Mouse (Mus musculus): ENCODE measurements around the gene Ccdc113. TPM values are rescaled to one million over a fixed set of nuclear protein-coding genes. Genes with fewer than 3 reads are reported as not detected.

Ccdc113 gene
- polyA plus RNA-seq, 1 experiment from 2014 or later = 1.0 TPM

- H3K36me3 ChIP-seq (ENCODE audit: control insufficient read depth, insufficient read depth, low read length) = no peaks in the 10 kb centered on the region
- no peak overlapping the region for H3K4me3 ChIP-seq (ENCODE audit: low read length)
- no peak overlapping the region for H3K9ac ChIP-seq (ENCODE audit: low read depth, low read length)
- H3K27ac ChIP-seq (ENCODE audit: low read depth, low read length) = no peak overlapping the region
- H3K27me3 ChIP-seq (ENCODE audit: control insufficient read depth, insufficient read depth, low read length) = no peaks in the 10 kb centered on the region
- no peaks in the 10 kb centered on the region for H3K4me1 ChIP-seq (ENCODE audit: control insufficient read depth, insufficient read depth, low read length)
- 70% methylated on average over 4 of the region's 4 CpGs for WGBS
- H3K9me3 ChIP-seq (ENCODE audit: control insufficient read depth, low read length) = no peaks in the 10 kb centered on the region
- peak; percentile 64; the same call in 1 of the 2 replicates for ATAC-seq (ENCODE audit: low FRiP score, low TSS enrichment)
- no peak overlapping the region for H3K4me2 ChIP-seq (replicated peaks; ENCODE audit: low read depth, low read length)
Measured at GRCm38 (mm10) chr8:95499266-95500064, 34.4 kb upstream of the Ccdc113 start.

- WGBS = 95% methylated on average over 5 of the region's 5 CpGs
Measured at GRCm38 (mm10) chr8:95500436-95500835, 33.4 kb upstream of the Ccdc113 start.

GRCm38 (mm10) chr8:95502431-95502830 lies 31.5 kb upstream of the Ccdc113 start:
- WGBS = 83% methylated on average over 7 of the region's 7 CpGs
- ATAC-seq (ENCODE audit: low FRiP score, low TSS enrichment) = no peak
- Histone ChIP-seq H3K27me3 (ENCODE audit: control insufficient read depth, insufficient read depth, low read length) (no peaks in the 10 kb centered on the region), H3K36me3 (ENCODE audit: control insufficient read depth, insufficient read depth, low read length) (no peaks in the 10 kb centered on the region), H3K4me1 (ENCODE audit: control insufficient read depth, insufficient read depth, low read length) (no peaks in the 10 kb centered on the region), H3K27ac (ENCODE audit: low read depth, low read length) (no peak overlapping the region), H3K9me3 (ENCODE audit: control insufficient read depth, low read length) (no peaks in the 10 kb centered on the region; the same call in 1 of the 2 replicates), H3K4me2 (replicated peaks; ENCODE audit: low read depth, low read length) (no peak overlapping the region), H3K4me3 (ENCODE audit: low read length) (no peak overlapping the region), H3K9ac (ENCODE audit: low read depth, low read length) (no peak overlapping the region)

More at GRCm38 (mm10) chr8:95500436-95500835, 33.4 kb upstream of the Ccdc113 start:
- Histone ChIP-seq H3K4me2 (replicated peaks; ENCODE audit: low read depth, low read length) (no peak overlapping the region), H3K27ac (ENCODE audit: low read depth, low read length) (no peak overlapping the region), H3K4me1 (ENCODE audit: control insufficient read depth, insufficient read depth, low read length) (no peaks in the 10 kb centered on the region), H3K4me3 (ENCODE audit: low read length) (no peak overlapping the region), H3K27me3 (ENCODE audit: control insufficient read depth, insufficient read depth, low read length) (no peaks in the 10 kb centered on the region), H3K36me3 (ENCODE audit: control insufficient read depth, insufficient read depth, low read length) (no peaks in the 10 kb centered on the region), H3K9me3 (ENCODE audit: control insufficient read depth, low read length) (no peaks in the 10 kb centered on the region), H3K9ac (ENCODE audit: low read depth, low read length) (no peak overlapping the region)
- no peak for ATAC-seq (ENCODE audit: low FRiP score, low TSS enrichment)

GRCm38 (mm10) chr8:95504835-95505234 lies 29.1 kb upstream of the Ccdc113 start:
- H3K4me3 ChIP-seq (ENCODE audit: low read length) = no peak overlapping the region
- H3K9ac ChIP-seq (ENCODE audit: low read depth, low read length) = no peak overlapping the region
- no peaks in the 10 kb centered on the region; the same call in 1 of the 2 replicates for H3K9me3 ChIP-seq (ENCODE audit: control insufficient read depth, low read length)
- no peaks in the 10 kb centered on the region for H3K27me3 ChIP-seq (ENCODE audit: control insufficient read depth, insufficient read depth, low read length)
- H3K4me2 ChIP-seq (replicated peaks; ENCODE audit: low read depth, low read length) = no peak overlapping the region
- no peak for ATAC-seq (ENCODE audit: low FRiP score, low TSS enrichment)
- no peaks in the 10 kb centered on the region for H3K36me3 ChIP-seq (ENCODE audit: control insufficient read depth, insufficient read depth, low read length)
- H3K27ac ChIP-seq (ENCODE audit: low read depth, low read length) = no peak overlapping the region
- 74% methylated on average over 5 of the region's 5 CpGs for WGBS
- H3K4me1 ChIP-seq (ENCODE audit: control insufficient read depth, insufficient read depth, low read length) = no peaks in the 10 kb centered on the region

GRCm38 (mm10) chr8:95505606-95506005 lies 28.3 kb upstream of the Ccdc113 start:
- H3K4me3 ChIP-seq (ENCODE audit: low read length) = no peak overlapping the region
- ATAC-seq (ENCODE audit: low FRiP score, low TSS enrichment) = no peak
- no peak overlapping the region for H3K9ac ChIP-seq (ENCODE audit: low read depth, low read length)
- H3K27ac ChIP-seq (ENCODE audit: low read depth, low read length) = no peak overlapping the region
- H3K36me3 ChIP-seq (ENCODE audit: control insufficient read depth, insufficient read depth, low read length) = no peaks in the 10 kb centered on the region
- no peaks in the 10 kb centered on the region for H3K27me3 ChIP-seq (ENCODE audit: control insufficient read depth, insufficient read depth, low read length)
- no peaks in the 10 kb centered on the region; the same call in 1 of the 2 replicates for H3K9me3 ChIP-seq (ENCODE audit: control insufficient read depth, low read length)
- H3K4me2 ChIP-seq (replicated peaks; ENCODE audit: low read depth, low read length) = no peak overlapping the region
- no peaks in the 10 kb centered on the region for H3K4me1 ChIP-seq (ENCODE audit: control insufficient read depth, insufficient read depth, low read length)
- 83% methylated on average over 3 of the region's 3 CpGs for WGBS

GRCm38 (mm10) chr8:95506245-95506644 lies 27.6 kb upstream of the Ccdc113 start:
- Histone ChIP-seq H3K36me3 (ENCODE audit: control insufficient read depth, insufficient read depth, low read length) (no peaks in the 10 kb centered on the region), H3K27ac (ENCODE audit: low read depth, low read length) (no peak overlapping the region), H3K27me3 (ENCODE audit: control insufficient read depth, insufficient read depth, low read length) (no peaks in the 10 kb centered on the region), H3K9me3 (ENCODE audit: control insufficient read depth, low read length) (no peaks in the 10 kb centered on the region; the same call in 1 of the 2 replicates), H3K9ac (ENCODE audit: low read depth, low read length) (no peak overlapping the region), H3K4me1 (ENCODE audit: control insufficient read depth, insufficient read depth, low read length) (no peaks in the 10 kb centered on the region), H3K4me2 (replicated peaks; ENCODE audit: low read depth, low read length) (no peak overlapping the region), H3K4me3 (ENCODE audit: low read length) (no peak overlapping the region)
- WGBS = 76% methylated on average over 5 of the region's 5 CpGs
- ATAC-seq (ENCODE audit: low FRiP score, low TSS enrichment) = no peak

GRCm38 (mm10) chr8:95512257-95512656 lies 21.6 kb upstream of the Ccdc113 start:
- Histone ChIP-seq H3K36me3 (ENCODE audit: control insufficient read depth, insufficient read depth, low read length) (no peaks in the 10 kb centered on the region), H3K9me3 (ENCODE audit: control insufficient read depth, low read length) (no peaks in the 10 kb centered on the region), H3K4me1 (ENCODE audit: control insufficient read depth, insufficient read depth, low read length) (no peaks in the 10 kb centered on the region), H3K27me3 (ENCODE audit: control insufficient read depth, insufficient read depth, low read length) (no peaks in the 10 kb centered on the region), H3K27ac (ENCODE audit: low read depth, low read length) (no peak overlapping the region), H3K9ac (ENCODE audit: low read depth, low read length) (no peak overlapping the region), H3K4me2 (replicated peaks; ENCODE audit: low read depth, low read length) (no peak overlapping the region), H3K4me3 (ENCODE audit: low read length) (no peak overlapping the region)
- ATAC-seq (ENCODE audit: low FRiP score, low TSS enrichment) = no peak
- 76% methylated on average over 4 of the region's 4 CpGs for WGBS

- no peaks in the 10 kb centered on the region for H3K36me3 ChIP-seq (ENCODE audit: control insufficient read depth, insufficient read depth, low read length)
- 67% methylated on average over 4 of the region's 4 CpGs for WGBS
- H3K9ac ChIP-seq (ENCODE audit: low read depth, low read length) = no peak overlapping the region
- no peak overlapping the region for H3K27ac ChIP-seq (ENCODE audit: low read depth, low read length)
- ATAC-seq (ENCODE audit: low FRiP score, low TSS enrichment) = no peak
- H3K27me3 ChIP-seq (ENCODE audit: control insufficient read depth, insufficient read depth, low read length) = no peaks in the 10 kb centered on the region
- H3K9me3 ChIP-seq (ENCODE audit: control insufficient read depth, low read length) = no peaks in the 10 kb centered on the region
- H3K4me3 ChIP-seq (ENCODE audit: low read length) = no peak overlapping the region
- no peak overlapping the region for H3K4me2 ChIP-seq (replicated peaks; ENCODE audit: low read depth, low read length)
- no peaks in the 10 kb centered on the region for H3K4me1 ChIP-seq (ENCODE audit: control insufficient read depth, insufficient read depth, low read length)
Measured at GRCm38 (mm10) chr8:95513219-95513618, 20.7 kb upstream of the Ccdc113 start.

- H3K9ac ChIP-seq (ENCODE audit: low read depth, low read length) = no peak overlapping the region
- no peaks in the 10 kb centered on the region for H3K27me3 ChIP-seq (ENCODE audit: control insufficient read depth, insufficient read depth, low read length)
- WGBS = 92% methylated on average over 6 of the region's 6 CpGs
- H3K9me3 ChIP-seq (ENCODE audit: control insufficient read depth, low read length) = no peaks in the 10 kb centered on the region
- no peak overlapping the region for H3K4me3 ChIP-seq (ENCODE audit: low read length)
- no peaks in the 10 kb centered on the region for H3K4me1 ChIP-seq (ENCODE audit: control insufficient read depth, insufficient read depth, low read length)
- no peaks in the 10 kb centered on the region for H3K36me3 ChIP-seq (ENCODE audit: control insufficient read depth, insufficient read depth, low read length)
- H3K4me2 ChIP-seq (replicated peaks; ENCODE audit: low read depth, low read length) = no peak overlapping the region
- no peak overlapping the region for H3K27ac ChIP-seq (ENCODE audit: low read depth, low read length)
- no peak for ATAC-seq (ENCODE audit: low FRiP score, low TSS enrichment)
Measured at GRCm38 (mm10) chr8:95516928-95517327, 17.0 kb upstream of the Ccdc113 start.

Measured in kidney, embryonic 14.5 days (tissue).